Mouse (Mus musculus): ENCODE results near the gene Cacna1h.
A peak's percentile ranks its signal among the peaks of the same experiment; 100 is the strongest.

The Cacna1h gene

GRCm38 (mm10) chr17:25445074-25445473 lies 11.5 kb upstream of the Cacna1h start:
- DNase-seq: no peak

GRCm38 (mm10) chr17:25442889-25443288 lies 9.3 kb upstream of the Cacna1h start:
- DNase-seq: no peak

DNA sequence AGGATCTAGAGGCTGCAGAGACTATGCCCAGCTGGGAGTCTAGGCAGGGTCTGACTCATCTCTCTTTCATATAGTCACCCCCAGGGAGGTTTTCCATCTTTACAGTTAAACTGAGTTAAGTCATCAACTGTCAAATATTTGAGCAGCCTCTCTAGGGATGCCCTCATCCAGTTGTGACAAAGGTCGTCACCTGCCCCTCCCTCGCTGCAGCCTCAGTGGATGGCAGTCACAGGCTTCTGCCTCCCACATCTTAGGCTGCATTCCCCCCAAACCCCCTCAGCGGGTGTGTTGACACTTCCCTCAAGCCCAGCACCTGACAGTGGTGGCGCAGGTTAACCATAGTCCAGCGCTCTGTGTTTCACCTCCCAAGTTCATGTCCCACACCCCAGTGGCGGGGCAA lies 7.8 kb upstream of the Cacna1h start:
- no peak for DNase-seq

DNA sequence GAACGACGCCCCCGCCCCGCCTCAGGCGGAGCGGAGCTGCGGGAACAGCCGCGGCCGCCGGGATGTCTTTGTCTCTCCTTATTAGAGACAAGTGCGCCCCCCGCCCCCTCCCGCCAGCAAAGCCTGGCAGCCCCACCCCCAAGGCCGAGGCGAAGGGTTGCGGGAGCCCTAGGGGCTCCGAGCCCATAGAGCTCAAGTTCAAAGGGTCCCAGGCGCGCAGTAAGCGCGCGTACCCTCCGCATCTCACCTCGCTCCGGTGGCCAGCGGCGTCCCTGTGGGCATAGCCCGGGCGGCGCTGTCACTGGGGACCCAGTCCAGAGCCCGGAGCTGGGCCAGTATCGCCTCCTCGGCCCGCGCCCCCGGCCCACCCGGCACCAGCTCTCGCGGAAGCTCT lies 363 bp downstream of the Cacna1h start:
- DNase-seq: no peak

GRCm38 (mm10) chr17:25432433-25433181 lies 976 bp downstream of the Cacna1h start:
- no peak for DNase-seq

DNA sequence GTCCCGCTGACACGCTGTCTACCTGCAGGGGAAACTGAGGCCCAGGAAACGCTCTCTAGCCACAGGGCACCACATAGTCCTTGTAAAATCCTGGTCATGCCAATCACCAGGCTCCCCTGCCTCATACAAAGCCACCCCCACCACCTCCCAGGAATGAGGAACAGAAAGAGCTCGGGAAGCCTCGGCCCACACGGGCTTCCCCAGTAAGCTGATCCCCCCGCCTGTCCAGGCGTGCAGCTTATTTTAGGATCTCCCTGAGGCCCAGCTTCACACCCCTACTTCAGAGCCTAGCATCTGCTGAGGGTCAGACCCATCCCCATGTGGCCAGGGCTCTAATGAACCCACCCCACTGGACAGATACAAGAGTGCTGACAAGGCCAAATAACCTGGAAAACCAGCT lies 3.0 kb downstream of the Cacna1h start:
- no peak for DNase-seq

- no peak for DNase-seq
These were observed 3.7 kb downstream of the Cacna1h start for GRCm38 (mm10) chr17:25429886-25430285.

DNA sequence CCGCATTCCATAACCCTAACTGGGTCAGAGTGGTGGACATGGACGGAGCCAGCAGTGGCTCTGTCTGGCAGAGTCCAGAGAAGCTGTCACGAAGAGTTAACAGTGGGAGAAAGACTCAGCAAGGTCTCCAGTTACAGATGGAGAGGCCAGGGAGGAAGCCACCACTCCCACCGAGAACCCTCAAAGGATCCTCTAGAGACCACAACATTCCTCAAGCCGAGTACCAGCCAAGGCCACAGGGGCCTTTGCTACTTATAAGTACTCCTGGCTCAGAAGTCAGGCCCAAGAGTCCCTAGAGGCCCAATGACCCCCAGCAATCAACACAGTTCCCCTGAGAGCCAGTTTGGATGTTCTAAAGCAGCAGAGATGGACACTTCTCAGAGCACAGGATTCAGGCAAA lies 4.3 kb downstream of the Cacna1h start:
- no peak for DNase-seq

- peak; percentile 16 for DNase-seq
These were observed 6.1 kb downstream of the Cacna1h start for GRCm38 (mm10) chr17:25427441-25427840.

DNA sequence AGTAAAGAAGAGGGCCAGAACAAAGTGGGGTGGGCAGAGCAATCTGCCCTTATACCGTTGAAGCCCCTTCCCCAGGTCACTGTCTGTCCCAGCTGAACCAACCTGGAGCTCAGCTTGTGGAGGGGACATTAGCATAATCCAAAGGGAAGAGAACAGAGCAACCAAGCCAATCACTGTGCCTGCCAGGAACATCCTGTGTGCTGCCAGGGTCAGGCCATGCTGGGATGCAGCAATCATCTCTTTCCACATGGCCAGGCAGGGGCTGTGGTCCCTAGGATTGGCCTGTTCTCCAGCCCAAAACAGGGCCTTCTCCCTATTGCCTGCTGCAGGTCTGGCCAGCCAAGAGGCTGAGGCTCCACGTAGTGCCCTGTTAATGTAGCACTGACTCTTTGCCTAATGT lies 7.6 kb downstream of the Cacna1h start:
- no peak for DNase-seq

GRCm38 (mm10) chr17:25424526-25425080 lies 9.0 kb downstream of the Cacna1h start:
- DNase-seq: no peak

DNA sequence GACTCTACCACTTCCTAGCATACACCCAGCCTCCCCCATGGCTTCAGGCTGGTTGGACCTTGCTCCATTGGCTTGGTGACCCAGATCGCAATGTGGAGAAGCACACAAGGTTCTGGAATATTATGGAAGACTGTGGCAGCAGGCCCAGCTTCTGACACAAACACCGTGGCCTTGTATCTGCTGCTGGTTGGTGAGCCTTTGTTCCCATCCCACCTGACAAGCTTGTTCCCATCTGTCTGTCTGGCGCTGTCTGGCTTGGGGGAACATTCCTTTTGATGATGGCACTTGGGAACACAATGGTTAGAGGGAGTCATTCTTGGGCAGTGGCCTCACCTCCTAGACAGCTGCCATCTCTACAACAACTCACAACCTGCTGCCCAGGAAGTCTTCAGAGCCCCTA lies 12.6 kb downstream of the Cacna1h start:
- DNase-seq: no peak

DNA sequence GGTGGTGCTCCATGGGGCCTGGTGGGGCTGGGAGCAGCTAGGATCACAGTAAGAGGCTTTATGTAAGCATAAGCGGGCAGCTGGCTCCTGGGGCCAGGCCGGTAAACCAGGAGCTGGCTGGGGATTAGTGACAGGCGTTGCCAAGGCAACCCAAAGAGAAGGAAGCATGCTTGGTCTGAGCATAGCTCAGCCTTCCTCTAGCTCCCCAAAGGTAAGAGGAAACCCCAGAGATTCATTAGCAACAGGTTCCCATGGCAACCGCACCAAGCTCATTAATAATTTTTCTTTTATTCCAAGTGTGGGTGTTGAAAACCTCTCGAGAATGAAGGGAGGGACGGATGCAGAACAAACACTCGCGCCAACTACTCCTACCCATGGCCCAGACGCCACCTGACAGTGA lies 14.7 kb downstream of the Cacna1h start:
- DNase-seq: no peak

DNA sequence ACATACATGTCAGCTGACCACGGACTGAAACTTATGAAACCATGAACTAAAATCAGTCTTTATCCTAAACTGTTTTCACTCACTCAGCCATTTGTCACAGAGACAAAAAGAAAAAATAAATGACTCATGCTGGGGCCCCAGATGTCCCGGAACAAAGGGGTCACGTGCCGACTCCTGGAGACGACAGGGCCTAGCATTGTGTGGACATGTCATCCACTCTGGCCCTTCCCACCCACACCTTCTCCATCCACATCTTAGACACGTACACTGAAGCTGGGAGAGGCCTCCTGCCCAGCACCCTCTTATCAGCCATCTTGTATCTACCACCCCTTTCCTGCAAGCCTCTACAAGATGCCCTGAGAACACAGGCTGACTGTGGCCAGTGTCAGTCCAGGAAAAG lies 15.6 kb downstream of the Cacna1h start:
- no peak for DNase-seq

- DNase-seq: no peak
These were observed 17.4 kb downstream of the Cacna1h start for GRCm38 (mm10) chr17:25416219-25416618.

DNA sequence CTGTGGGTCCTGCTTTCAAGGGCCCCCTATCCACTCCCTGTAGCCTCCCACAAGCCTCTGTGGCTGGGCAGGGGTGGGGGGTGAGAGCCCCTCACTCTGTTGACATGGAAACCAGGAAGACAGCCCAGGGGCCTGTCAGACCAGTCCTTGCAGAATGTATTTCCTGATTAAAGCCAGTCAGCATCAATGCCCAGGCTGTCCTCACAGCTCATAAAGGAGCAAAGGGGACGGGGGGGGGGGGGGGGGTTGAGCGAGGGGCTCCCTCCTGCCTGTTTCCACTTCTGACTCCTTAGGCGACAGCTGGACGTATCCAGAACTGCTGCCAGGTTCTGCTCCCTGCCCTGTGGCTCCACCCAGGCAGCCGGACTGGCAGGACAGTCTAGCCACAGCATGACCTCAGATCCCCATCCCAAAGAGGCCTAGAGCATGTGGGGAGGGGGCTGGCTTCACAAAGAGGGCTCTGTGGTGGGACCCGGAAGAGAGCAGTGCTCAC lies 18.1 kb downstream of the Cacna1h start:
- DNase-seq: no peak

- no peak for DNase-seq
These were observed 18.7 kb downstream of the Cacna1h start for GRCm38 (mm10) chr17:25414917-25415316.

- DNase-seq: no peak
These were observed 19.4 kb downstream of the Cacna1h start for GRCm38 (mm10) chr17:25414209-25414608.

GRCm38 (mm10) chr17:25411251-25411650 lies 22.3 kb downstream of the Cacna1h start:
- no peak for DNase-seq

DNA sequence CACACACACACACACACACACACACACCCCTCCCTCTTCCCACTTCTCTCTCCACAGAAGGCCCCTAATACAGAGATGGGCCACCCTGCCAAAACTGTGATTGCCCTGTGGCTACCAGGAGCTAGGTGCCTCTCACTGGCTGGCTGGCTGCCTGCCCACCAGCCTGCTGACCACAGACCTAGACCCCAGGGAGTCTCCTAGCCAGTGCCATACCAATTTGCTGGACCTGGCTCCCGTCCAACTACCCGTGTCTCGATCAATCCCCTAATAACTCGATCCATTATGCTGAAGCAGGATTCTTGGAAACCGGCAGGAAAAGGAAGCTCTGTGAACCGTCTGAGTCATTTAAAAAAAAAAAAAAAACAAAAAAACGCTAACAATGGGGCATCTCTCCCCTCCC lies 22.8 kb downstream of the Cacna1h start:
- no peak for DNase-seq

- DNase-seq: no peak
These were observed 23.4 kb downstream of the Cacna1h start for GRCm38 (mm10) chr17:25410180-25410579.

DNA sequence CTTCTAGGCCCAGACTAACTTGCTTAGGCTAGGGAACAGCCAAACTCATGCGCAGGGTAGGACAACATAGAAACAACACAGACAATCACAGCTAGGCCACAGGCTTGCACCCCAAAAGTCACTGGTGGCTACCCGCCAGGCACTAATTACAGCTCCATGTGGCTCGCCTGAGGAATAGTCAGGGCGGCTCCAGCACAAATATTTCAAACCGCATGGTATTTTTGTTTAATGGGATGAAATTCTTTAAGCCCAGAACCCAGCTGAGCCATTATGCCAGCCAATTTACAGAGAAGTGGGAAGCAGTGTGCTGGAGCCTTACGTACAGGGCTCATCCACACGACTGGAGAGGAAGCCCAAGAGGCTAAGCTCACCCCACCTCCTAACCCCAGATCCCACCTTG lies 24.0 kb downstream of the Cacna1h start:
- no peak for DNase-seq

- DNase-seq: no peak
These were observed 25.1 kb downstream of the Cacna1h start for GRCm38 (mm10) chr17:25408302-25408999.

DNA sequence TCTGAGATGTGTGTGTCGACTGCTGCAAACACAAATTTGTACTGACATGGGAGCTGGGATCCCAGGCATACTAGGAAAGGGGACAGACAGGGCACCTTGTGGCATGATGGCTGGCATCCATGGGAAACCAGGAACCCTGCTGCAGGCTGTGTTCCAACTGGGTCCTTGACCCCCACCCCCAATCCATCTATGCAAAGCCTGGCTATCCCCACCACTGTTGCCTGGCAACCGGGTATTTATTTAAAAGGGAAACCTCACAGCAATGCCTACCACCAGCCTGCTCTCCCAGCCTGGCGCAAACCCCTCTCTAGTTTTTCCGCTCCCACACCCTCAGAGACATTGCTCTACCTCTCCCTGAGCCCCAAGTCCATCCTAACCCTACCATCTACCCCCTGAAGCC lies 26.2 kb downstream of the Cacna1h start:
- DNase-seq: no peak

Measured in cerebellum, adult 11-12 months (tissue).